Mouse (Mus musculus) myocyte (in vitro differentiated cells): ENCODE results near the gene Xpo4.

Experiments used
- CEBPB ChIP-seq: IDR thresholded peaks from 2 replicates; pipeline ENCODE4 v1.6.1; 2011; ENCODE audit warnings: mild to moderate bottlenecking, moderate library complexity; ENCODE audit not compliant: poor library complexity, insufficient read depth, severe bottlenecking
- E2F4 ChIP-seq: IDR thresholded peaks from one replicate; pipeline ENCODE4 v1.6.1; 2011; ENCODE audit warnings: mild to moderate bottlenecking, control low read depth, moderate library complexity; ENCODE audit not compliant: insufficient read depth
- MAX ChIP-seq: IDR thresholded peaks from one replicate; pipeline ENCODE4 v1.6.1; 2011; ENCODE audit warnings: low read depth, mild to moderate bottlenecking, control low read depth
- MYOD1 ChIP-seq, 3 experiments: IDR thresholded peaks; one replicate each; pipeline ENCODE4 v1.6.1; 2011; ENCODE audit warnings: control low read depth in 2 of 3, low read depth in 2 of 3, mild to moderate bottlenecking in 2 of 3, moderate library complexity in 1 of 3; ENCODE audit not compliant: insufficient read length in 2 of 3, control insufficient read depth in 1 of 3
- MYOG ChIP-seq, 3 experiments: IDR thresholded peaks; one replicate each; pipeline ENCODE4 v1.6.1; 2011; ENCODE audit warnings: control low read depth in 2 of 3, low read depth in 2 of 3, mild to moderate bottlenecking in 2 of 3; ENCODE audit not compliant: insufficient read length in 2 of 3, control insufficient read depth in 1 of 3, insufficient read depth in 1 of 3
- POLR2A ChIP-seq: IDR thresholded peaks from one replicate; pipeline ENCODE4 v1.6.1; 2011; ENCODE audit warnings: low read depth, mild to moderate bottlenecking, control low read depth, moderate library complexity; ENCODE audit not compliant: insufficient read length
- POLR2AphosphoS2 ChIP-seq: IDR thresholded peaks from one replicate; pipeline ENCODE4 v1.6.1; 2011; ENCODE audit warnings: low read depth, control low read depth; ENCODE audit not compliant: insufficient read length
- REST ChIP-seq: IDR thresholded peaks from one replicate; pipeline ENCODE4 v1.6.1; 2011; ENCODE audit warnings: mild to moderate bottlenecking, control low read depth, moderate library complexity; ENCODE audit not compliant: insufficient read depth, insufficient read length
- SRF ChIP-seq: IDR thresholded peaks from one replicate; pipeline ENCODE4 v1.6.1; 2011; ENCODE audit warnings: low read depth; ENCODE audit not compliant: control insufficient read depth, insufficient read length
- TCF12 ChIP-seq: IDR thresholded peaks from one replicate; pipeline ENCODE4 v1.6.1; 2011; ENCODE audit warnings: mild to moderate bottlenecking, control low read depth; ENCODE audit not compliant: poor library complexity, insufficient read depth, severe bottlenecking
- TCF3 ChIP-seq: IDR thresholded peaks from one replicate; pipeline ENCODE4 v1.6.1; 2011; ENCODE audit warnings: low read depth, control low read depth; ENCODE audit not compliant: insufficient read length
- USF1 ChIP-seq: IDR thresholded peaks from one replicate; pipeline ENCODE4 v1.6.1; 2011; ENCODE audit warnings: low read depth, mild to moderate bottlenecking, control low read depth, moderate library complexity

GRCm38 (mm10) chr14:57565626-57566025 is 99.6 kb downstream of the Xpo4 start:
- TF ChIP-seq POLR2A (no peak), MYOD1 (IDR thresholded peaks at IDR 0.05; ENCODE audit: control insufficient read depth in 1 of 3, insufficient read length in 2 of 3, low read depth in 2 of 3) (no peak), USF1 (no peak), MYOG (IDR thresholded peaks at IDR 0.05; ENCODE audit: control insufficient read depth in 1 of 3, insufficient read depth in 1 of 3, insufficient read length in 2 of 3, low read depth in 2 of 3) (no peak), TCF12 (no peak), CEBPB (no peak), E2F4 (no peak), POLR2AphosphoS2 (no peak), MAX (no peak), TCF3 (no peak), SRF (no peak), REST (no peak)
